Mouse (Mus musculus): ENCODE measurements around the gene Insl3. TPM values are rescaled to one million over a fixed set of nuclear protein-coding genes. Genes with fewer than 3 reads are reported as not detected.
A peak's percentile ranks its signal among the peaks of the same experiment; 100 is the strongest.

Insl3 gene
- total and polyA plus RNA-seq, 2 experiments from 2014 or later, result 3.4 TPM; not detected in 1

DNA sequence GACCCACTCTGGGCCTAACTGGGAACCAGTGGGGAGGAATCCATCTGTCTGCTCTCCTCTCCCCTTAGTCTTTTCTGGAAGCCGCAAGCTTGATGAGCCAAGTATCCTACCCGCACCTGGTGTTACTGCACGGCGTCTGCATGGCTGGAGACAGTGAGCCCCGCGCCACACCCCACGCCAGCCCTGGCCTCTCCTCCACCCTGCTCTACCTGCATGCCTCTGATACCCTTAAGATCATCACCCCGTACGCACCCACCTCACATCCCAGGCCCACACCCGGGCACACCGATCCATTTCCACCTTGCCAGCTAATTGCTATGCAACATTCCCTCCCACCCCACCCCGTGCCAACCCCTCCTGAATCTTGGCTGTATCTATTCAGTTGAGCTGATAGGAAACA is 6.2 kb upstream of the Insl3 start:
- Histone ChIP-seq H3K4me2 (ENCODE audit: low read depth, low read length) (no peak overlapping the region), H3K4me3 (ENCODE audit: low read length) (no peak overlapping the region), H3K36me3 (ENCODE audit: insufficient read depth, low read length) (no peaks in the 10 kb centered on the region), H3K9ac (replicated peaks; ENCODE audit: low read length) (no peak overlapping the region), H3K27ac (no peak overlapping the region), H3K9me3 (ENCODE audit: low read length) (no peaks in the 10 kb centered on the region), H3K4me1 (ENCODE audit: insufficient read depth, low read length) (peaks cover 10% of the 10 kb centered on the region; the same call in 1 of the 2 replicates), H3K27me3 (ENCODE audit: insufficient read depth, low read length) (peaks cover 91% of the 10 kb centered on the region)
- DNase-seq (ENCODE audit: low spot score) (no peak), ATAC-seq (no peak)
- no peak for TF ChIP-seq CTCF (IDR thresholded peaks at IDR 0.05; ENCODE audit: low read depth)
- 54% methylated on average over 12 of the region's 12 CpGs for WGBS

DNA sequence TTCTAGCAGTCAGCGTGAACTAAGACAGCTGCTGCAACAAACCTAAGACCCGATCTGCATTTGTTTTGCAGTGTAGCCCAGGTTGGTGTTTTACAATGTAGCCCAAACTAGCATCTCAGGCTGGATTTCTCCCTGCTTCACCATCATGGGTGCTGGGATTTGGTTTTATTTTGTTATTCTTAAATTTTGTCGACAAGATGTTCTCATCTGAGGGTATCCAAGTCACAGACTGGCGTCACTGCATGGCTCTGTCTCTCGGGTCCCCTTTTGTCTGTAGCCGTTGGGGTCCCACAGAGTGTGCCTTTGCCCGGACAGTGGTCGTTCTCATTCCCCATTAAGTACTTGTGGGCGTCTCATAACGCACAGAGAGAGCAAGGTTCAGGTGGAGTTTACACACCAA is 4.3 kb upstream of the Insl3 start:
- no peak overlapping the region for H3K27ac ChIP-seq
- peaks cover 3% of the 10 kb centered on the region; the same call in 1 of the 2 replicates for H3K4me1 ChIP-seq (ENCODE audit: insufficient read depth, low read length)
- ATAC-seq, result no peak
- no peak for DNase-seq (ENCODE audit: low spot score)
- H3K9ac ChIP-seq (replicated peaks; ENCODE audit: low read length), result no peak overlapping the region
- H3K9me3 ChIP-seq (ENCODE audit: low read length), result no peaks in the 10 kb centered on the region
- H3K36me3 ChIP-seq (ENCODE audit: insufficient read depth, low read length), result no peaks in the 10 kb centered on the region
- H3K27me3 ChIP-seq (ENCODE audit: insufficient read depth, low read length), result peaks cover 94% of the 10 kb centered on the region
- H3K4me2 ChIP-seq (ENCODE audit: low read depth, low read length), result no peak overlapping the region
- TF ChIP-seq CTCF (IDR thresholded peaks at IDR 0.05; ENCODE audit: low read depth), result no peak
- H3K4me3 ChIP-seq (ENCODE audit: low read length), result no peak overlapping the region
- 23% methylated on average over 10 of the region's 10 CpGs for WGBS

DNA sequence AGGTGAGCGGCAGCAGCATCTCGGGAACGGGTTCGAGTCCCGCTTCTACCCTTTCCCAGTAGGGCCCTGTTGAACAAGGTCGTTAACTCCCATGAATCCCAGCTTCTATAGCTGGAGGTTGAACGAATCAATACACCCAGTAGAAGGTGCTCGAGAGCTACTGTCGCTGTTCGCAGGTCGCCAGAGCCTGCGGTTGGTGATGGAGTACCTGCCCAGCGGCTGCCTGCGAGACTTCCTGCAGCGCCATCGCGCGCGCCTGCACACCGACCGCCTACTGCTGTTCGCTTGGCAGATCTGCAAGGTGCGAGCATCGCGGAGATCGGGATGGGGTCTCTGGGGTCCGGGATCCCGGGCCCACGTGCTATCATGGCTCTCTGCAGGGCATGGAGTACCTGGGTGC is 3.4 kb upstream of the Insl3 start:
- peak; percentile 48 for ATAC-seq
- peak; percentile 74 for DNase-seq (ENCODE audit: low spot score)
- 3% methylated on average over 29 of the region's 29 CpGs for WGBS
- Histone ChIP-seq H3K27me3 (ENCODE audit: insufficient read depth, low read length) (peaks cover 99% of the 10 kb centered on the region), H3K36me3 (ENCODE audit: insufficient read depth, low read length) (no peaks in the 10 kb centered on the region), H3K4me1 (ENCODE audit: insufficient read depth, low read length) (no peaks in the 10 kb centered on the region), H3K9me3 (ENCODE audit: low read length) (no peaks in the 10 kb centered on the region), H3K4me2 (ENCODE audit: low read depth, low read length) (peak overlapping the region; percentile 56), H3K27ac (no peak overlapping the region), H3K4me3 (ENCODE audit: low read length) (peak overlapping the region; percentile 32), H3K9ac (replicated peaks; ENCODE audit: low read length) (no peak overlapping the region)
- TF ChIP-seq CTCF (IDR thresholded peaks at IDR 0.05; ENCODE audit: low read depth), result peak; percentile 64

DNA sequence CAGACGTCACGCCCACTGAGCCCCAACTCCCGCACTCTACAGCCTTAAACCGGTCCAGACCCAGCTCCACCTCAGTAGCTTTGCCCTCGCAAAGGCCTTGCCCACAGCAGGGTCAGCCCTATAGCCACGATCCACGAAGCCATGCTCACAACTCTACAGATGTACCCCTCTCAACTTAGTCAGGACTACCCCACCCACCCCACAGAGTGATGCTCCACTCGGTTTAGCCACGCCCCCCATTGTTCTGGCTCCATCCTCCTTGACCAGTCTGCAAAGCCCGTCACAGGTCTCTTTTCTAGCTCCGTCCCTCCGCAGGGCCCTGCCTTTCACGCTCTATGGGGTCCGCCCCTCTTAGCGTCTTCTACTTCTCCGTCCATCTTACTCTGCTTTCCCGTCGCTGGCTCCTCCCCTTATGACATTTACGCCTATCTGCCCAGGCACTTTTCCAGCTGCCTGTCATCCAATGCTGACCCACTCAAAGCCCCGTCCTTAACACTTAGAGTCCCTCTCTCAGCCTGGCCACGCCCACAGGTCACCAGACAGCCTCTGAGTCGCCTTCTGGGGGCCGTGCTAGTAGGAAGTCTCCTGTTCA is 2.8 kb upstream of the Insl3 start:
- Histone ChIP-seq H3K4me1 (ENCODE audit: insufficient read depth, low read length) (no peaks in the 10 kb centered on the region), H3K9me3 (ENCODE audit: low read length) (no peaks in the 10 kb centered on the region), H3K27me3 (ENCODE audit: insufficient read depth, low read length) (peaks cover 98% of the 10 kb centered on the region), H3K27ac (no peak overlapping the region), H3K4me2 (ENCODE audit: low read depth, low read length) (peak overlapping the region; percentile 56), H3K9ac (replicated peaks; ENCODE audit: low read length) (no peak overlapping the region), H3K36me3 (ENCODE audit: insufficient read depth, low read length) (no peaks in the 10 kb centered on the region), H3K4me3 (ENCODE audit: low read length) (peak overlapping the region; percentile 32)
- peak; percentile 48 for ATAC-seq
- no peak for TF ChIP-seq CTCF (IDR thresholded peaks at IDR 0.05; ENCODE audit: low read depth)
- WGBS, result 2% methylated on average over 23 of the region's 23 CpGs
- peak; percentile 44 for DNase-seq (ENCODE audit: low spot score)

DNA sequence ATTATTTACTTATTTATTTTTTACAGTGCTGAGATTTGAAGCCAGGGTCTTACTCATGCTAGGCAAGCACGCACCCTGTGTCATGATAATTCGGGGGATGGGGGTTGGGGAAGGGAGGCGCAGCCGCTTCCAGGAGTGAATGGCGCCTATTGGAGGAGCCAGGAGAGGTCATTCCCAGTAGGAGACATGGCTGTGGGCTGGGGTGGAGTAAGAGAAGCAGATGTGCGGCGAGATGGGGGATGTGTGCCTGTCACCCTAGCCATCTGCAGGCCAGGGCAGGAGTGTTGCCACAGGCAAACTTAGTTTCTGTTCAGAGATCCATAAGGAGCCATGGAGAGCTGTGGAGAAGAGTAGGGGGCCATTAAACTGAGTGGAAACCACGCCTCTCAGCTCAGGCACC is 1.4 kb upstream of the Insl3 start:
- TF ChIP-seq CTCF (IDR thresholded peaks at IDR 0.05; ENCODE audit: low read depth), result no peak
- no peak for ATAC-seq

DNA sequence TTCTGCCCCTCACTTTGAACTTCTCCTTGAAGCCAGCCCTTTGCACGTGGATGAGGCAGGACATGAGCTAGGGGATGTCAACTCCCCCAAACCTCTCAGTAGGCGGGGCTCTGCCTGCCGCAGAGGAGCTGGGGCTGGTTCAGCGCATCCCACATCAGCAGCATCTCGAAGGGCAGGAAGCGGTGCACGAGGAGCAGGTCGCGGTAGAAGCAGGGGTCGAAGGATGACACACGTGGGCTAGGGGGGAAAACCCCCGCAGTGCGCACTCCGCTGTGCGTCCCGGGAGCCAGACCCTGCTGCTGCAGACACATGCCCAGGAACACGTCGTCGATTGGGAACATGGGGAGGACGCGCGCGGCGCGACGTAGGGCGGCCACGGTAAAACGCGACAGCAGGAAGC is 3.5 kb downstream of the Insl3 start:
- Histone ChIP-seq H3K27ac (no peak overlapping the region), H3K27me3 (ENCODE audit: insufficient read depth, low read length) (peaks cover 76% of the 10 kb centered on the region), H3K4me1 (ENCODE audit: insufficient read depth, low read length) (0 out of 2 replicates have a peak, but pooled peaks cover 6% of the 10 kb centered on the region), H3K9me3 (ENCODE audit: low read length) (no peaks in the 10 kb centered on the region), H3K4me3 (ENCODE audit: low read length) (peak overlapping the region; percentile 13; the same call in 1 of the 2 replicates), H3K36me3 (ENCODE audit: insufficient read depth, low read length) (no peaks in the 10 kb centered on the region), H3K4me2 (ENCODE audit: low read depth, low read length) (0 out of 2 replicates have a peak overlapping the region, but pooled peaks have one; percentile 0), H3K9ac (replicated peaks; ENCODE audit: low read length) (no peak overlapping the region)
- no peak for ATAC-seq
- WGBS, result 4% methylated on average over 30 of the region's 30 CpGs
- no peak for TF ChIP-seq CTCF (IDR thresholded peaks at IDR 0.05; ENCODE audit: low read depth)
- no peak for DNase-seq (ENCODE audit: low spot score)

More for the DNA sequence above, 1.4 kb upstream of the Insl3 start:
- peaks cover 99% of the 10 kb centered on the region for H3K27me3 ChIP-seq (ENCODE audit: insufficient read depth, low read length)
- H3K9me3 ChIP-seq (ENCODE audit: low read length), result no peaks in the 10 kb centered on the region
- no peaks in the 10 kb centered on the region for H3K4me1 ChIP-seq (ENCODE audit: insufficient read depth, low read length)
- H3K27ac ChIP-seq, result no peak overlapping the region
- no peak overlapping the region for H3K4me2 ChIP-seq (ENCODE audit: low read depth, low read length)
- DNase-seq (ENCODE audit: low spot score), result no peak
- no peaks in the 10 kb centered on the region for H3K36me3 ChIP-seq (ENCODE audit: insufficient read depth, low read length)
- no peak overlapping the region for H3K9ac ChIP-seq (replicated peaks; ENCODE audit: low read length)
- H3K4me3 ChIP-seq (ENCODE audit: low read length), result no peak overlapping the region
- 9% methylated on average over 8 of the region's 8 CpGs for WGBS

All from hindbrain, postnatal 0 days (tissue).